Mouse (Mus musculus): Measurements from ENCODE around the gene Coro1c.

DNA sequence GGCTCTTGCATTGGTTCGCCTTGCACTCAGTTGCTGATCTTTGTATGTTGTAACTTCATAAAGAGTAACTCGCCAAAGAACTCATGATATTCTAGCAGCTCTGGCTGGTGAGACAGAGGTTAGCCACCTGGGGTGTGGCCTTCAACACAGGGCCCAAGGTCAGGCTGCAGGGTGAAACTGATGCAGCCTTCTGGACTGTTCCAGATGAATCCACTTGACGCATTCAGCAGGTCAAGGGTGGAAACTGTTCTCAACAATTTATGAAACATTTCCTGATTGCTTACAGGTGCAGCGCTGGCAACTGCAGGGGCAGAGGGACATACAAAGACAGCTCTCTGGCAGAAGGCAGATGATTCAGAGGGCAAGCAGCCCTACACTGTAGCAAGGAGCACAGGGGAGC, 32.9 kb downstream of the Coro1c start:
- TF ChIP-seq POLR2A (IDR thresholded peaks at IDR 0.05; ENCODE audit: control insufficient read depth, extremely low read depth, insufficient read depth, low read length, poor library complexity) (no peak), CTCF (IDR thresholded peaks at IDR 0.05; ENCODE audit: borderline replicate concordance, control insufficient read depth, extremely low read depth, insufficient read depth, low read length, poor library complexity) (no peak)

All from thymus, adult 2 months (tissue).